Mouse (Mus musculus) kidney, embryonic 14.5 days (tissue): ENCODE data around the gene Mlh3. TPM values are rescaled to one million over a fixed set of nuclear protein-coding genes. Genes with fewer than 3 reads are reported as not detected.

Source experiments
- ATAC-seq: fragments of 200-750 bp; cut with Nextera tagmentation; 2 replicates; pipeline ENCODE4 v1.8.0; 2017; ENCODE audit warnings: moderate number of reproducible peaks, mild to moderate bottlenecking, moderate TSS enrichment, moderate library complexity; ENCODE audit not compliant: low FRiP score, low TSS enrichment
- H3K27ac ChIP-seq: fragments of 300-500 bp; sonication (generic); 2 replicates; pipeline ENCODE4 v1.5.1; 2014; ENCODE audit warnings: low read depth, mild to moderate bottlenecking, low read length, moderate library complexity, mixed read lengths
- H3K27me3 ChIP-seq: fragments of 300-500 bp; sonication (generic); 2 replicates; pipeline ENCODE4 v1.6.1; 2014; ENCODE audit warnings: mild to moderate bottlenecking, low read length; ENCODE audit not compliant: control insufficient read depth, insufficient read depth
- H3K36me3 ChIP-seq: fragments of 300-500 bp; sonication (generic); 2 replicates; pipeline ENCODE4 v1.6.1; 2014; ENCODE audit warnings: low read length, mixed read lengths; ENCODE audit not compliant: control insufficient read depth, insufficient read depth
- H3K4me1 ChIP-seq: fragments of 300-500 bp; sonication (generic); 2 replicates; pipeline ENCODE4 v1.6.1; 2014; ENCODE audit warnings: low read length, mixed read lengths; ENCODE audit not compliant: control insufficient read depth, insufficient read depth
- H3K4me2 ChIP-seq: fragments of 300-500 bp; sonication (generic); replicated peaks from 2 replicates; pipeline ENCODE4 v1.6.1; 2014; ENCODE audit warnings: low read depth, mild to moderate bottlenecking, low read length
- H3K4me3 ChIP-seq: fragments of 300-500 bp; sonication (generic); 2 replicates; pipeline ENCODE4 v1.5.1; 2014; ENCODE audit warnings: mild to moderate bottlenecking, low read length
- H3K9ac ChIP-seq: fragments of 300-500 bp; sonication (generic); 2 replicates; pipeline ENCODE4 v1.6.1; 2014; ENCODE audit warnings: low read depth, mild to moderate bottlenecking, low read length, moderate library complexity
- H3K9me3 ChIP-seq: fragments of 300-500 bp; sonication (generic); 2 replicates; pipeline ENCODE4 v1.6.1; 2016; ENCODE audit warnings: low read length; ENCODE audit not compliant: control insufficient read depth
- WGBS: fragments of 180-500 bp; shearing (Covaris S2); extraction: QIAGEN DNeasy Blood & Tissue Kit; methylation state at CpG from one replicate; pipeline ENCODE4 v1.1.7; 2014; 5-methylcytosine and 5-hydroxymethylcytosine counted together
- polyA plus RNA-seq: library from polyadenylated mRNA; unstranded; fragments of >200 nt; fragmentation: Nextera tagmentation; extraction: Ambion mirVana; gene quantifications from 2 replicates; pipeline ENCODE4 v1.2.1, GENCODE M21; 2014

Mlh3 gene
- polyA plus RNA-seq: 6.2 and 10.8 TPM in 2 replicates

GRCm38 (mm10) chr12:85270319-85270718 lies at the start of gene Mlh3:
Gene Mlh3, minus strand, starts transcription at chr12:85270599.
- peak within 1 kb of the TSS; percentile 81 for H3K27ac ChIP-seq
- peak; percentile 80 for ATAC-seq
- peak within 1 kb of the TSS; percentile 61 for H3K4me2 ChIP-seq
- H3K9me3 ChIP-seq: no peaks in the 10 kb centered on the region
- H3K36me3 ChIP-seq: no peaks in the 10 kb centered on the region; the same call in 1 of the 2 replicates
- H3K4me3 ChIP-seq: peak within 1 kb of the TSS; percentile 57
- peaks cover 12% of the 10 kb centered on the region for H3K4me1 ChIP-seq
- WGBS: 1% methylated on average over 35 of the region's 35 CpGs
- peak within 1 kb of the TSS; percentile 65 for H3K9ac ChIP-seq
- no peaks in the 10 kb centered on the region for H3K27me3 ChIP-seq

- WGBS: 82% methylated on average over 3 of the region's 3 CpGs
- Histone ChIP-seq H3K27me3 (no peaks in the 10 kb centered on the region), H3K36me3 (peaks cover 90% of the 10 kb centered on the region), H3K27ac (no peak overlapping the region), H3K4me3 (no peak overlapping the region), H3K4me2 (no peak overlapping the region), H3K4me1 (0 out of 2 replicates have a peak, but pooled peaks cover 3% of the 10 kb centered on the region), H3K9ac (no peak overlapping the region), H3K9me3 (no peaks in the 10 kb centered on the region)
- no peak for ATAC-seq
Measured at GRCm38 (mm10) chr12:85308651-85309050, 38.3 kb upstream of the Mlh3 start.

- H3K4me2 ChIP-seq: no peak overlapping the region
- H3K36me3 ChIP-seq: peaks cover 87% of the 10 kb centered on the region
Measured at GRCm38 (mm10) chr12:85305247-85305892, 35.0 kb upstream of the Mlh3 start.

GRCm38 (mm10) chr12:85304725-85305124 lies 34.3 kb upstream of the Mlh3 start:
- Histone ChIP-seq H3K9ac (no peak overlapping the region), H3K27me3 (no peaks in the 10 kb centered on the region), H3K4me3 (no peak overlapping the region), H3K9me3 (no peaks in the 10 kb centered on the region), H3K36me3 (peaks cover 83% of the 10 kb centered on the region), H3K4me1 (0 out of 2 replicates have a peak, but pooled peaks cover 3% of the 10 kb centered on the region), H3K4me2 (no peak overlapping the region), H3K27ac (no peak overlapping the region)
- 56% methylated on average over 4 of the region's 4 CpGs for WGBS
- ATAC-seq: no peak

More at GRCm38 (mm10) chr12:85305247-85305892, 35.0 kb upstream of the Mlh3 start:
- Histone ChIP-seq H3K9ac (0 out of 2 replicates have a peak overlapping the region, but pooled peaks have one; percentile 18), H3K4me3 (no peak overlapping the region), H3K27ac (peak overlapping the region; percentile 51; the same call in 1 of the 2 replicates), H3K27me3 (no peaks in the 10 kb centered on the region), H3K4me1 (0 out of 2 replicates have a peak, but pooled peaks cover 3% of the 10 kb centered on the region), H3K9me3 (no peaks in the 10 kb centered on the region)
- 39% methylated on average over 16 of the region's 16 CpGs for WGBS
- peak; percentile 67 for ATAC-seq

GRCm38 (mm10) chr12:85303256-85303655 lies 32.9 kb upstream of the Mlh3 start:
- H3K4me3 ChIP-seq: no peak overlapping the region
- H3K36me3 ChIP-seq: peaks cover 68% of the 10 kb centered on the region
- H3K27ac ChIP-seq: no peak overlapping the region
- no peaks in the 10 kb centered on the region for H3K9me3 ChIP-seq
- WGBS: 49% methylated on average over 2 of the region's 2 CpGs
- H3K4me1 ChIP-seq: peaks cover 6% of the 10 kb centered on the region
- no peak overlapping the region for H3K9ac ChIP-seq
- ATAC-seq: no peak
- H3K4me2 ChIP-seq: no peak overlapping the region
- H3K27me3 ChIP-seq: no peaks in the 10 kb centered on the region

GRCm38 (mm10) chr12:85298835-85299180 lies 28.4 kb upstream of the Mlh3 start:
- Histone ChIP-seq H3K9ac (no peak overlapping the region), H3K9me3 (peaks cover 12% of the 10 kb centered on the region), H3K4me3 (no peak overlapping the region), H3K27me3 (no peaks in the 10 kb centered on the region), H3K4me2 (no peak overlapping the region), H3K36me3 (peaks cover 33% of the 10 kb centered on the region), H3K4me1 (peaks cover 17% of the 10 kb centered on the region), H3K27ac (peak overlapping the region; percentile 0; the same call in 1 of the 2 replicates)
- WGBS: 53% methylated on average over 1 of the region's 1 CpGs
- no peak for ATAC-seq

- H3K36me3 ChIP-seq: peaks cover 30% of the 10 kb centered on the region
- ATAC-seq: peak; percentile 87
- H3K27ac ChIP-seq: peak overlapping the region; percentile 48; the same call in 1 of the 2 replicates
- H3K4me3 ChIP-seq: no peak overlapping the region
- no peak overlapping the region for H3K9ac ChIP-seq
- no peak overlapping the region for H3K4me2 ChIP-seq
- 16% methylated on average over 11 of the region's 11 CpGs for WGBS
- H3K4me1 ChIP-seq: peaks cover 17% of the 10 kb centered on the region
- H3K9me3 ChIP-seq: peaks cover 14% of the 10 kb centered on the region
- no peaks in the 10 kb centered on the region for H3K27me3 ChIP-seq
Measured at GRCm38 (mm10) chr12:85298127-85298834, 27.9 kb upstream of the Mlh3 start.

GRCm38 (mm10) chr12:85297345-85297997 lies 27.1 kb upstream of the Mlh3 start:
- peak overlapping the region; percentile 48; the same call in 1 of the 2 replicates for H3K27ac ChIP-seq
- WGBS: 32% methylated on average over 10 of the region's 10 CpGs
- H3K27me3 ChIP-seq: no peaks in the 10 kb centered on the region
- H3K9ac ChIP-seq: no peak overlapping the region
- H3K9me3 ChIP-seq: peaks cover 18% of the 10 kb centered on the region
- no peak overlapping the region for H3K4me3 ChIP-seq
- peaks cover 23% of the 10 kb centered on the region for H3K36me3 ChIP-seq
- no peak overlapping the region for H3K4me2 ChIP-seq
- ATAC-seq: peak; percentile 50; the same call in 1 of the 2 replicates
- H3K4me1 ChIP-seq: peaks cover 17% of the 10 kb centered on the region
